Mouse (Mus musculus): ENCODE measurements around the gene Cep295nl. TPM values are rescaled to one million over a fixed set of nuclear protein-coding genes. Genes with fewer than 3 reads are reported as not detected.

The Cep295nl gene
- polyA plus RNA-seq, 1 experiment from 2014 or later: 0.40 TPM

DNA sequence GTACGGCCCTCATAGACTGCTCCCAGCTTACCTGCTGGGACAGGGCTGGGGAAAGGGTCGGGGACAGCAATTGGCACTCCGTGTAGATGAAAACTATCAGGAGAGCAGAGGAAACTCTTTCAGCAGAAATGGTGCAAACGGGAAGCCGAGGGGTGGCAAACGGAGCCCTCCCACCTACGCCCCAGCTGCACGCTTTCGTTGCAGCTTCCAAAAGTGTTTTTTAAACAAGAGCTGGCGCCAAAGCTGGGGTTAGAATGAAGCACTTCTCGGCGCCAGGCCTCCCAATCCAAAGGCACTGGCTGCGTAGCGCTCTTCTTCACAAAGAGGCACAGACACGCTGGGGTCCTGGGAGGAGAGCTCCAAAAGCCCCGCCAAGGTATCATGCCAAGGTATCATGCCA, 11.5 kb downstream of the Cep295nl start:
- Histone ChIP-seq H3K36me3 (ENCODE audit: control insufficient read depth, insufficient read depth, low read length) (no peaks in the 10 kb centered on the region), H3K27me3 (ENCODE audit: control insufficient read depth, insufficient read depth, low read length) (no peaks in the 10 kb centered on the region), H3K4me2 (no peak overlapping the region), H3K4me1 (ENCODE audit: control insufficient read depth, insufficient read depth, low read length) (no peaks in the 10 kb centered on the region), H3K9ac (ENCODE audit: low read length) (no peak overlapping the region), H3K4me3 (ENCODE audit: low read depth, low read length) (no peak overlapping the region), H3K27ac (ENCODE audit: low read depth, low read length) (no peak overlapping the region), H3K9me3 (ENCODE audit: control insufficient read depth, low read length) (no peaks in the 10 kb centered on the region)
- DNase-seq (ENCODE audit: low spot score, missing footprints) (peak; percentile 67), ATAC-seq (ENCODE audit: low FRiP score) (no peak)
- 95% methylated on average over 16 of the region's 16 CpGs for WGBS

DNA sequence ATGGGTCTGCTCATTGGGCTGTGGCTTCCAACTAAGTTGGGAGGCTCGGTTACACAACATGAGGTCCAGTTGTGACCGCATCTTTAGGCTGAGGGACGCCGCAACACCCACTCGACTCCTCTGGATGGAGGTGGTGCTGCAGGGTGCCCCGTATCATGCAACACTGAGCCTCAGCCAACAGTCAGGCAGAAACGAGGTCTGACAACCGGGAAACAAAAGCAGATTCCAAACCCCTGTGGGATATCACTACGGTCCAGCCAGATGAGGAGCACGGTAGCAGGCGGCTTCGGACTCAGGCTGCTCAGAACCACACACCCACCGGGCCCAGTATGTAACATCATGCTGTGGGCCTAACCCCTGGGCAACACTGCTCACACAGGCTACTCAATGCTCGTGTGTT, 11.9 kb downstream of the Cep295nl start:
- Histone ChIP-seq H3K27me3 (ENCODE audit: control insufficient read depth, insufficient read depth, low read length) (no peaks in the 10 kb centered on the region), H3K4me3 (ENCODE audit: low read depth, low read length) (no peak overlapping the region), H3K9ac (ENCODE audit: low read length) (no peak overlapping the region), H3K27ac (ENCODE audit: low read depth, low read length) (no peak overlapping the region), H3K36me3 (ENCODE audit: control insufficient read depth, insufficient read depth, low read length) (no peaks in the 10 kb centered on the region), H3K4me1 (ENCODE audit: control insufficient read depth, insufficient read depth, low read length) (no peaks in the 10 kb centered on the region), H3K4me2 (no peak overlapping the region), H3K9me3 (ENCODE audit: control insufficient read depth, low read length) (no peaks in the 10 kb centered on the region)
- DNase-seq (ENCODE audit: low spot score, missing footprints) (no peak), ATAC-seq (ENCODE audit: low FRiP score) (no peak)
- WGBS: 92% methylated on average over 14 of the region's 14 CpGs

- no peak overlapping the region for H3K9ac ChIP-seq (ENCODE audit: low read length)
- peak; percentile 57 for DNase-seq (ENCODE audit: low spot score, missing footprints)
- H3K36me3 ChIP-seq (ENCODE audit: control insufficient read depth, insufficient read depth, low read length): no peaks in the 10 kb centered on the region
- no peaks in the 10 kb centered on the region for H3K9me3 ChIP-seq (ENCODE audit: control insufficient read depth, low read length)
- H3K27ac ChIP-seq (ENCODE audit: low read depth, low read length): no peak overlapping the region
- no peak overlapping the region for H3K4me2 ChIP-seq
- no peaks in the 10 kb centered on the region for H3K27me3 ChIP-seq (ENCODE audit: control insufficient read depth, insufficient read depth, low read length)
- WGBS: 95% methylated on average over 5 of the region's 5 CpGs
- no peak overlapping the region for H3K4me3 ChIP-seq (ENCODE audit: low read depth, low read length)
- ATAC-seq (ENCODE audit: low FRiP score): no peak
- H3K4me1 ChIP-seq (ENCODE audit: control insufficient read depth, insufficient read depth, low read length): no peaks in the 10 kb centered on the region
These were observed 13.4 kb downstream of the Cep295nl start for GRCm38 (mm10) chr11:118328947-118329346.

DNA sequence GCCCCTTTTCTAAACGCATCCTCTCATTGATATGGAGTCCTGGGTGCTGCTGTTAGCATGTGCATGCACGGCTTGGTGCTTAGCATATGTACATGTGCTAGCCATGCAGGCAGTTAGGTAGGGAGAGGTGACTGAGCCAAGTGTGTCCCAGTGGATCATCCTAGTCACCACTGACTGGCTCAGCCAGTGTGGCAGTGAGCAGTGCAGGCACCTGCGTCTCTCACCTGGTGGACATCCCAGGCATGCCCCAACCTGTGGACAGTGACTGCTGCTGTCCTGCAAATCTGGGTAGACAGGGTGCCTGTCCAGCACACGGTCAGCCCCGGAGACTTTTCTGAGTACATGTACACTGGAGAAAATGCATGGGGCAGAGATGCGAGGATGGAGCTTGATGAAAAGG, 13.8 kb downstream of the Cep295nl start:
- Histone ChIP-seq H3K9ac (ENCODE audit: low read length) (no peak overlapping the region), H3K27ac (ENCODE audit: low read depth, low read length) (no peak overlapping the region), H3K9me3 (ENCODE audit: control insufficient read depth, low read length) (no peaks in the 10 kb centered on the region), H3K36me3 (ENCODE audit: control insufficient read depth, insufficient read depth, low read length) (no peaks in the 10 kb centered on the region), H3K27me3 (ENCODE audit: control insufficient read depth, insufficient read depth, low read length) (no peaks in the 10 kb centered on the region), H3K4me1 (ENCODE audit: control insufficient read depth, insufficient read depth, low read length) (no peaks in the 10 kb centered on the region), H3K4me3 (ENCODE audit: low read depth, low read length) (no peak overlapping the region), H3K4me2 (no peak overlapping the region)
- ATAC-seq (ENCODE audit: low FRiP score) (no peak), DNase-seq (ENCODE audit: low spot score, missing footprints) (no peak)
- 96% methylated on average over 6 of the region's 6 CpGs for WGBS

GRCm38 (mm10) chr11:118326991-118327971, 15.0 kb downstream of the Cep295nl start:
- no peak for DNase-seq (ENCODE audit: low spot score, missing footprints)
- H3K4me2 ChIP-seq: no peak overlapping the region

DNA sequence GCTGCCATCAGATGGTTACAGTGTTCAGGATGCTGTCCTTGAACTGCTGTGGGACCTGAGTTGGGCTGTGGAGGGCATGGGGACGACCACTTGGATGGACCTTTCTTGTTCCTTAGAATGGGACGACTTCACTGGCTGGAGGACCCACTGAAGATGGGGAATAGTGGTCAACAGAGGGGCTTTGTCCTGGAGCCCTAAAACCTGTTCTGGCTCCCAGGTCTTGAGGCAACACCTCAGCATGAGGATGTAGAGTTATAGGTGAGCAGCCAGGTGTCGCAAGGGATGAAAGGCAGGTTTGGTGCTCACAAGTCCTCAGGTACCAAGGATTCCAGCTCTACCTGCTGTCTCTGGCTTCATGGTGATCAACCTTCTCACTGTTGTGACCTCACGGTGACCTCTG, 15.8 kb downstream of the Cep295nl start:
- Histone ChIP-seq H3K27ac (ENCODE audit: low read depth, low read length) (no peak overlapping the region), H3K4me1 (ENCODE audit: control insufficient read depth, insufficient read depth, low read length) (no peaks in the 10 kb centered on the region), H3K9me3 (ENCODE audit: control insufficient read depth, low read length) (no peaks in the 10 kb centered on the region), H3K36me3 (ENCODE audit: control insufficient read depth, insufficient read depth, low read length) (no peaks in the 10 kb centered on the region), H3K4me2 (no peak overlapping the region), H3K4me3 (ENCODE audit: low read depth, low read length) (no peak overlapping the region), H3K9ac (ENCODE audit: low read length) (no peak overlapping the region), H3K27me3 (ENCODE audit: control insufficient read depth, insufficient read depth, low read length) (no peaks in the 10 kb centered on the region)
- ATAC-seq (ENCODE audit: low FRiP score) (no peak), DNase-seq (ENCODE audit: low spot score, missing footprints) (no peak)
- WGBS: 96% methylated on average over 4 of the region's 4 CpGs

More at GRCm38 (mm10) chr11:118326991-118327971, 15.0 kb downstream of the Cep295nl start:
- Histone ChIP-seq H3K9me3 (ENCODE audit: control insufficient read depth, low read length) (no peaks in the 10 kb centered on the region), H3K4me1 (ENCODE audit: control insufficient read depth, insufficient read depth, low read length) (no peaks in the 10 kb centered on the region), H3K9ac (ENCODE audit: low read length) (no peak overlapping the region), H3K36me3 (ENCODE audit: control insufficient read depth, insufficient read depth, low read length) (no peaks in the 10 kb centered on the region), H3K4me3 (ENCODE audit: low read depth, low read length) (no peak overlapping the region), H3K27ac (ENCODE audit: low read depth, low read length) (no peak overlapping the region), H3K27me3 (ENCODE audit: control insufficient read depth, insufficient read depth, low read length) (no peaks in the 10 kb centered on the region)
- ATAC-seq (ENCODE audit: low FRiP score): no peak
- 90% methylated on average over 24 of the region's 24 CpGs for WGBS

- Histone ChIP-seq H3K27ac (ENCODE audit: low read depth, low read length) (no peak overlapping the region), H3K9me3 (ENCODE audit: control insufficient read depth, low read length) (no peaks in the 10 kb centered on the region), H3K9ac (ENCODE audit: low read length) (no peak overlapping the region), H3K36me3 (ENCODE audit: control insufficient read depth, insufficient read depth, low read length) (no peaks in the 10 kb centered on the region), H3K4me2 (no peak overlapping the region), H3K4me1 (ENCODE audit: control insufficient read depth, insufficient read depth, low read length) (no peaks in the 10 kb centered on the region; the same call in 1 of the 2 replicates), H3K27me3 (ENCODE audit: control insufficient read depth, insufficient read depth, low read length) (no peaks in the 10 kb centered on the region), H3K4me3 (ENCODE audit: low read depth, low read length) (no peak overlapping the region)
- WGBS: 81% methylated on average over 5 of the region's 5 CpGs
- no peak for ATAC-seq (ENCODE audit: low FRiP score)
- DNase-seq (ENCODE audit: low spot score, missing footprints): no peak
These were observed 17.8 kb downstream of the Cep295nl start for GRCm38 (mm10) chr11:118324541-118324940.

DNA sequence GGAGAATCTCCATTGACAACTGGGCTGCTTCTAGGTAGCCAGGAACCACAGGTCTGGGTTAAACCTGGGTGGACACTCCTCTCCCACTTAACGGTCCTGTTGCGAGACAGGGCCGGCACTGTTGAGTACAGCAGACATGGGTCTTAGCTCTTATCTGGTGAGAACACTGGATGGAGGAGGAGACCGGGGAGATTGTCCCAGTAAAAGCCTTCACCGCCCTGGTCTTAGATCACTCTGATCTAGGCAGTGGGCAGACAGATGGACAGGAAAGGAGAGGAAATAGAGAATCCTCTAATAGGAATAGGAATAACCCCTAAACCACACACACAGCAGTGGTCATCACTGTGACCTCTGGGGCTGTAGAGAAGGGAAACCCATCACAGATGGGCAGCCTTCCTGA, 18.3 kb downstream of the Cep295nl start:
- no peaks in the 10 kb centered on the region; the same call in 1 of the 2 replicates for H3K4me1 ChIP-seq (ENCODE audit: control insufficient read depth, insufficient read depth, low read length)
- no peak for DNase-seq (ENCODE audit: low spot score, missing footprints)
- H3K27me3 ChIP-seq (ENCODE audit: control insufficient read depth, insufficient read depth, low read length): no peaks in the 10 kb centered on the region
- H3K36me3 ChIP-seq (ENCODE audit: control insufficient read depth, insufficient read depth, low read length): no peaks in the 10 kb centered on the region
- H3K9me3 ChIP-seq (ENCODE audit: control insufficient read depth, low read length): no peaks in the 10 kb centered on the region
- H3K4me2 ChIP-seq: no peak overlapping the region
- 88% methylated on average over 5 of the region's 5 CpGs for WGBS
- H3K27ac ChIP-seq (ENCODE audit: low read depth, low read length): no peak overlapping the region
- H3K9ac ChIP-seq (ENCODE audit: low read length): no peak overlapping the region
- H3K4me3 ChIP-seq (ENCODE audit: low read depth, low read length): no peak overlapping the region
- no peak for ATAC-seq (ENCODE audit: low FRiP score)

- Histone ChIP-seq H3K27ac (ENCODE audit: low read depth, low read length) (no peak overlapping the region), H3K9ac (ENCODE audit: low read length) (no peak overlapping the region), H3K4me1 (ENCODE audit: control insufficient read depth, insufficient read depth, low read length) (no peaks in the 10 kb centered on the region; the same call in 1 of the 2 replicates), H3K4me2 (no peak overlapping the region), H3K4me3 (ENCODE audit: low read depth, low read length) (no peak overlapping the region), H3K27me3 (ENCODE audit: control insufficient read depth, insufficient read depth, low read length) (no peaks in the 10 kb centered on the region), H3K36me3 (ENCODE audit: control insufficient read depth, insufficient read depth, low read length) (no peaks in the 10 kb centered on the region), H3K9me3 (ENCODE audit: control insufficient read depth, low read length) (no peaks in the 10 kb centered on the region)
- ATAC-seq (ENCODE audit: low FRiP score) (no peak), DNase-seq (ENCODE audit: low spot score, missing footprints) (no peak)
- 62% methylated on average over 3 of the region's 3 CpGs for WGBS
These were observed 19.7 kb downstream of the Cep295nl start for GRCm38 (mm10) chr11:118322647-118323046.

Measured in midbrain, embryonic 11.5 days (tissue).